Mouse (Mus musculus) mesoderm, embryonic 11.5 days (tissue): ENCODE data around the gene 1190005I06Rik.

Experiments used
- DNase-seq: peaks from one replicate; pipeline ENCODE4 v3.0.0-alpha.2; 2012; ENCODE audit warnings: low read depth, low spot score

Gene 1190005I06Rik

GRCm38 (mm10) chr8:120577821-120578220, 69.6 kb downstream of the 1190005I06Rik start:
- DNase-seq: no peak

GRCm38 (mm10) chr8:120575801-120576200, 71.6 kb downstream of the 1190005I06Rik start:
- peak; percentile 61 for DNase-seq

GRCm38 (mm10) chr8:120574941-120575340, 72.5 kb downstream of the 1190005I06Rik start:
- no peak for DNase-seq

GRCm38 (mm10) chr8:120573866-120574265, 73.6 kb downstream of the 1190005I06Rik start:
- no peak for DNase-seq

- no peak for DNase-seq
Observed at GRCm38 (mm10) chr8:120572534-120572933, 74.9 kb downstream of the 1190005I06Rik start.

GRCm38 (mm10) chr8:120571561-120571960, 75.9 kb downstream of the 1190005I06Rik start:
- DNase-seq: no peak

- peak; percentile 78 for DNase-seq
Observed at GRCm38 (mm10) chr8:120569939-120570715, 77.3 kb downstream of the 1190005I06Rik start.

- no peak for DNase-seq
Observed at GRCm38 (mm10) chr8:120569123-120569522, 78.3 kb downstream of the 1190005I06Rik start.

- DNase-seq: no peak
Observed at GRCm38 (mm10) chr8:120568164-120568798, 79.2 kb downstream of the 1190005I06Rik start.

- DNase-seq: no peak
Observed at GRCm38 (mm10) chr8:120567731-120568130, 79.7 kb downstream of the 1190005I06Rik start.

- DNase-seq: no peak
Observed at GRCm38 (mm10) chr8:120566681-120567080, 80.8 kb downstream of the 1190005I06Rik start.

GRCm38 (mm10) chr8:120565151-120565711, 82.2 kb downstream of the 1190005I06Rik start:
- peak; percentile 64 for DNase-seq

- peak; percentile 49 for DNase-seq
Observed at GRCm38 (mm10) chr8:120563851-120564837, 83.3 kb downstream of the 1190005I06Rik start.

- peak; percentile 57 for DNase-seq
Observed at GRCm38 (mm10) chr8:120563348-120563724, 84.1 kb downstream of the 1190005I06Rik start.

- no peak for DNase-seq
Observed at GRCm38 (mm10) chr8:120562680-120563347, 84.6 kb downstream of the 1190005I06Rik start.

- no peak for DNase-seq
Observed at GRCm38 (mm10) chr8:120561539-120562435, 85.6 kb downstream of the 1190005I06Rik start.

GRCm38 (mm10) chr8:120560535-120560934, 86.9 kb downstream of the 1190005I06Rik start:
- no peak for DNase-seq

- DNase-seq: no peak
Observed at GRCm38 (mm10) chr8:120559654-120560053, 87.8 kb downstream of the 1190005I06Rik start.
